Mouse (Mus musculus) granulocyte monocyte progenitor cell, adult 5-6 weeks (primary cell): Measurements from ENCODE around the gene Gm43738. TPM values are rescaled to one million over a fixed set of nuclear protein-coding genes. Genes with fewer than 3 reads are reported as not detected.
"Not testable (repeated sequence)": the region's sequence is repeated elsewhere in the genome, so short reads cannot be mapped to it uniquely, and the experiment has no call there.

Source experiments
- ATAC-seq: replicated peaks from 2 replicates; pipeline ENCODE4 v1.8.0; 2016; ENCODE audit warnings: mild to moderate bottlenecking, moderate TSS enrichment, inconsistent platforms; ENCODE audit not compliant: poor library complexity, severe bottlenecking
- total RNA-seq, 2 experiments: library from RNA; stranded (forward) in 1 of 2; stranded (reverse) in 1 of 2; fragments of 200-712, 200-1000 nt in 1 of 2; fragments of >200 nt in 1 of 2; fragmentation: Nextera tagmentation in 1 of 2; gene quantifications; 2 replicates each; pipeline ENCODE4 v1.2.3; 2014 to 2017

Gene Gm43738
- total RNA-seq, 2 experiments from 2014 or later: not detected

GRCm38 (mm10) chr3:89103291-89103595, 2.3 kb upstream of the Gm43738 start:
- ATAC-seq: no peak

DNA sequence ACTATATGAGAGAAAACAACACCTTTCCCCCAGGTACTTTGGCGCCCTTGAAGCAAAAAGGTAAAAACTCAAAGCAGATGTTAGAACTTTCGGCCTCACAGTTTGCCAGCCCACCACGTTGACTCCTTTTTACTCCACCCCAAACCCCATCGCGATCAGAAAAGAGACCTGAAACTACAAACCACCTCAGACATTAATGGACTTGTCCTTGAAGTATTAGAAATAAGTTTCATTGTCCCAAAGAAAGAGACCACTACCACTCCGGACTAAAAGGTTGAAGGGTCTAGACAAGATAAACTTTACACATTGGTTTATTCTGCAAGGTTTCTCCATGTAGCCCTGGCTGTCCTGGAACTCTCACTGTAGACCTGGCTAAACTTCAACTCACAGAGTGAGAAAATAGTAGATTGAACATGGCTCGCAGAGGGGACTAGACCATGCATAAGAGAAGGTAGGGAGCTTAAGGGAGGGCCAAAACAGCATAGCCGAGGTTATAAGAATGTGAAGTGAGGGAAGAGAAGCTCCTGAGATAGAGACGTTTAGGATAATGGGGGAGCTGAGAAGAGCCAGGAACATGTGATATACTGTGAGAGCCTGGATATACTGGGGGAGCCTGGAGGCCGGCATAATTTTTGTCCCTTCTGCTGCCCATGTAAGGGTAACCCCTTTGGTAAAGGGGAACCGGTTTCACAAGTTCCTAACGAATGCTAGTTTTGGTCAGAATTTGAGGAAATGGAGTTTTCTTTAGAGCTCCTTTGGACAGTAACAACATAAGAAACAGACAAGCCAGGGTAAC, 1.8 kb upstream of the Gm43738 start:
- ATAC-seq: peak; percentile 55

- peak; percentile 93 for ATAC-seq
These were observed 1.1 kb upstream of the Gm43738 start, which contains the start of gene Fdps for GRCm38 (mm10) chr3:89101812-89102494. Gene Fdps, minus strand, starts transcription at chr3:89101959.

DNA sequence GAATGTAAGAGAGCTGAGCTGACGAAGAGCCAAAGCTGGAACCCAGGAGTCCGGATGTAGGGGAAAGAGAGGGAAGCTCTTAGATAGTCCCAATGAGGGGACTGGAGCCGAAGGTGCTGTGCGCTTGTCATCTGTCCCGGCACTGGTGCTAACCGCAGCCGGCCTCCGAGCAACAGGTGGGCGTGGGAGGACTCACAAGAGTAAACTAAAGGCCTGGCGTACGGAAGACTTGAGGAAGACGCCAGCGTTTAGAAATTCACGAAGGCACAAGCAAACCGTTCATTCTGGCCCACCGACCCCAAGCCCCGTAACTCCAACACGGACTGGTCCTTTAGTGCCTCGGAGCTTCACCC, 536 bp upstream of the Gm43738 start:
- 0 out of 2 replicates have a peak, but pooled peaks have one; percentile 11 for ATAC-seq

- no peak for ATAC-seq
These were observed 6.9 kb downstream of the Gm43738 start for GRCm38 (mm10) chr3:89094021-89094420.

GRCm38 (mm10) chr3:89093175-89093574, 7.7 kb downstream of the Gm43738 start, which contains the start of gene Rusc1:
Gene Rusc1, minus strand, starts transcription at chr3:89093311.
- peak; percentile 52 for ATAC-seq

GRCm38 (mm10) chr3:89092509-89093090, 8.3 kb downstream of the Gm43738 start:
- no peak for ATAC-seq

DNA sequence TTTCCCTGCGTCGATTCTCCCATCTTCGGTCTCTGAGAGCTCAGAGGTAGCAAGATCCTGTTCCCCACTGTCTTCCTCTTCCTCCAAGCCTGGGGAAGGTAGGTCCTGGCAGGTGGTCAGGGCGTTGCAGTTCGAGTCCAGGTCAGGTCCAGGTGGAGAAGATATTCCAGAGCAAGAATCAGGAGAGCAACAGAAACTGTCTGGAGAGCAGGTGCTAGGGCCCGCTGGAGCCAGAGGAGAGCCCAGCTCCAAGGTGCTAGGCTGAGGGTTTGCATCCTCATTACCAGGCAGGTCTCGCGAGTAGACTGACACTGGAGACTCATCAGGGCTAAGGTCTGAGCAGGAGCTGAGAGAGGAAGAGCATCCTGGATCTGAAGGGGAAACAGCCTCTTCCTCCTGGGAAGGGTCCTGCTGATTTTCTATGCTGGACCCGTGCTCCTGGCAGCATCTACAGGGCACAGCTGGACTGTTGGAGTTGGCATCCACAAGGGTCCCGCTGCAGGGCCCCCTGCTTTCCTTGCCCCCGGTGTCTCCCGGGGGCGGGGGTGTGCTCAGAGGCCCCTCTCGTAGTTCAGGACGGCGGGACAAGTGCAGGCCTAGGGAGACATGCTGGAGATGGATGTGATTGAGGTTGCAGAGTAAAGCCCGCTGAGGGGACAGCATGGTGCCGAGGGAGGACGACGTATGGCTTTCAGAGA, 8.9 kb downstream of the Gm43738 start:
- no peak for ATAC-seq

DNA sequence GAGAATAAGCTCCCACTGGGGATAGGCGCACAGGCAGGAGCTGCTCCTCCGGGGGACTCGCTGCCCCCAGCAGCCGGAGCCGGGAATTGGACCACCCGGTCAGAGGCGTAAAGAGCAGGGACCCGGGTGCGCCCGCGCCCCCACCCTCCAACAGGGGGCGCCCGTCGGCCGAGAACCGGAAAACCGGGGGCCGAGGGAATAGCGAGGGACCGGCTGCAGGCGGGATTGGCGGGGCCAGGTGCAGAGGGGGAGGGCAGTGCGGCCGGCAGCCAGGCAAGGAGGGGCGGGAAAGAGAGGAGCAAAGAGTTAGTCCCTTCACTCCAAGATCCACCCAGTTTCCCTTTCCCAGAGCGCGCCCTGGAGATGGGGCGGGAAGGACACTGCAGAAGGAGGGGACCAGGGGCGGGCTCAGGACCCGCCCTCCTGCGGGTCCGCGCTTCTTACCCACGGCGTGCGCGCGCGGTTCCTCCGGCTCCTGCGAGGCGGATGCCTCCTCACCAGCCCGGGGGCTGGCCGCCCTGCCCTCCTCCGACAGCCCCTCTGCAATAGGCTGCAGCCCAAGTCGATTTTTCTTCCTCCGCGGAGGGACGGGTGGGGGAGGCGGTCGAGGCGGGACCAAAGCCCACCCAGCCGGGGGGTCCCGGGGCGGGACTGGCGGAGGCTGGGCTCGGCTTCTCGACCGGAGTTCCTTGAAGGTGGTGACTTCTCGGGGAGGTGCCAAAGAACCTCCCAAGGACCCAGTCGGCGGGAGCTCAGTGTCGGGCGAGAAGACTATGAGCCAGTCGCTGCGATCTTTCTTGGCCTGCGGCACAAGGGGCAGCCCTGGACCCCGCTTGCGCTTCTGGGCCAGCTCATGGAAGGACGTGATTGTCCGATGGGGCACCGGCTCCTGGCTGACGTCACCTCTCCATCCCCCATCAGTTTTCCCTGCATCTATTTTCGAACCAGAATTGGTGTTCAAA, 9.9 kb downstream of the Gm43738 start:
- ATAC-seq: peak; percentile 34

DNA sequence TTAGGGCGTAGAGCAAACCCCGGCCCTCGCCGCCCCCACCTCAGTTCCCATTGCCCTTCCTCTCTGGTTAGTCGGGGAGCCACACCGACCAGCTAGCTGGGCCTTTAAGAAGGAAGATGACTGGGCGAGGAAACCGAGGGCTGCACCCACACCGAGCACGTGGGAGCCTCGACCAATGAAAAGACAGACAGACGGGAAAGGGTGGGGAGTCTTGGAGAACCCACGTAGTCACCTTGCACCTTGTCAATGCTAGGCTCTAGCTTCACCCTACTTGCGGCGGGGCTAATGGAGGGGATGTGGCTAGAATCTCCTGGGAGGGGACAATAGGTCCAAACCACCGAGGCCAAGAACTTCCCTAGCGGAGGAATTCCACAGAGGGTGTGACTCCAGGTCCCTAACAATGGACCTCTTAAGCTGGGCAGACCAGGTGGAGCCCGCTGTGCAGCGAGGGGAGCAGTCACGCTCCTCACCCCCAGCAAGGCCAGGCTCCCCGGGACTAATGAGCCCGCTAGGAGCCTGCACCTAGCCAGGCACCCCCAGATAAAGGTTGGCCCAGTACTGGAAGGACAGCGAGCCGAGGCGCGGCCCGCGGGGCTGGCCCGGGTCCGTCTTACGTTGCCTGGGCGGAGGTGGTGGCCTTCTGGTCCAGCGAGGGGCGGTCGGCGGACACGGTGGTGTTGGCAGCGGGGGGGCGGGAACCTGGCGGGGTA, 10.9 kb downstream of the Gm43738 start:
- ATAC-seq: peak; percentile 65

DNA sequence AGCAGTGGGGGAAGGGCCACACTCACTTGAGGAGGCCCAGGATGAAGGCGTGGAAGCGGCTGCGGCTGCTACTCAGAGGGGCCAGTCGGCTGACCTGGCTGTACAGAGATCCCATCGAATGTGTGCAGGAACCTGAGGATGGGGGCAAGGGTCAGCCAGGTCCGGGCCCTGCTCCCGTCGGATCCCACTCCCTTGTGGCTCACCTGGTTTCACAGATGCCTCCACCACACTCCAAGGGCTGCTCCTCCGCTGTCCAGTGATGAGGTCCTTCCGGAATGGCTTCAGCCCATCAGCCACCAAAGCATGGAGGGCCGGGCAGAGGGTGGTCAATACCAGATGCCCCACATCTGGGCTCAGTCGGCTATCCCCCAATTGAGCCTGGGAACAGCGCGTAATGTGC, 11.9 kb downstream of the Gm43738 start:
- ATAC-seq: no peak

GRCm38 (mm10) chr3:89087338-89088110, 13.4 kb downstream of the Gm43738 start:
- peak; percentile 36 for ATAC-seq

- ATAC-seq: no peak
These were observed 16.2 kb downstream of the Gm43738 start for GRCm38 (mm10) chr3:89084654-89085190.

GRCm38 (mm10) chr3:89084133-89084532, 16.8 kb downstream of the Gm43738 start:
- ATAC-seq: no peak

GRCm38 (mm10) chr3:89082287-89082686, 18.6 kb downstream of the Gm43738 start:
- ATAC-seq: not testable (repeated sequence)

DNA sequence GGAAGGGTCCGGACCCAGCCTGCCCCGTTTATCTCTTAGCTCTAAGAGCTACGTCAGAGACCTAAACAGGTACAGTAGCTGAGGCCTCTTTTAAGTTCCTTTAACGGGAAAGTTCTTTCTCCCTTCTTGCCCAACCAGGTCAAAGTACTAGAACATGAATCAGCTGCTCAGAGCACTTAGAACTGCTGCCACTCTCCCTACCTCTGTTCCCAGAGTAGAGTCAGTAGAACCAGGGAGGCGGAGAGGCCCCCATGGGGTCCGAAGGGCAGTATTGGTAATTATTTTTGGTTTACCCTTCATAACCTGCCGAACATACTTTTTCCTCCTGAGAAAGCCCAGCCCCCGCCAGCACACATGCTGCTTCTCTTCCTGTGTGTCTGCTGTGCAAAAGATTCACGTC, 23.5 kb downstream of the Gm43738 start:
- no peak for ATAC-seq

GRCm38 (mm10) chr3:89067265-89067664, 33.6 kb downstream of the Gm43738 start:
- no peak for ATAC-seq

- ATAC-seq: no peak
These were observed 39.2 kb downstream of the Gm43738 start for GRCm38 (mm10) chr3:89061696-89062095.
